Mouse (Mus musculus) adrenal gland, adult 18-20 months (tissue): Measurements from ENCODE around the gene Slc34a1. TPM values are rescaled to one million over a fixed set of nuclear protein-coding genes. Genes with fewer than 3 reads are reported as not detected.

Source experiments
- DNase-seq, 2 experiments: peaks; one replicate each; pipeline ENCODE4 v3.0.0; 2021 to 2022; ENCODE audit warnings: low spot score in 2 of 2
- total RNA-seq, 2 experiments: library from RNA; stranded (reverse); gene quantifications; 1 replicate in 1 of 2; 2 replicates in 1 of 2; pipeline ENCODE4 v1.2.3; 2021

Gene Slc34a1
- total RNA-seq, 2 experiments from 2014 or later: 2.9 TPM; not detected in 1

DNA sequence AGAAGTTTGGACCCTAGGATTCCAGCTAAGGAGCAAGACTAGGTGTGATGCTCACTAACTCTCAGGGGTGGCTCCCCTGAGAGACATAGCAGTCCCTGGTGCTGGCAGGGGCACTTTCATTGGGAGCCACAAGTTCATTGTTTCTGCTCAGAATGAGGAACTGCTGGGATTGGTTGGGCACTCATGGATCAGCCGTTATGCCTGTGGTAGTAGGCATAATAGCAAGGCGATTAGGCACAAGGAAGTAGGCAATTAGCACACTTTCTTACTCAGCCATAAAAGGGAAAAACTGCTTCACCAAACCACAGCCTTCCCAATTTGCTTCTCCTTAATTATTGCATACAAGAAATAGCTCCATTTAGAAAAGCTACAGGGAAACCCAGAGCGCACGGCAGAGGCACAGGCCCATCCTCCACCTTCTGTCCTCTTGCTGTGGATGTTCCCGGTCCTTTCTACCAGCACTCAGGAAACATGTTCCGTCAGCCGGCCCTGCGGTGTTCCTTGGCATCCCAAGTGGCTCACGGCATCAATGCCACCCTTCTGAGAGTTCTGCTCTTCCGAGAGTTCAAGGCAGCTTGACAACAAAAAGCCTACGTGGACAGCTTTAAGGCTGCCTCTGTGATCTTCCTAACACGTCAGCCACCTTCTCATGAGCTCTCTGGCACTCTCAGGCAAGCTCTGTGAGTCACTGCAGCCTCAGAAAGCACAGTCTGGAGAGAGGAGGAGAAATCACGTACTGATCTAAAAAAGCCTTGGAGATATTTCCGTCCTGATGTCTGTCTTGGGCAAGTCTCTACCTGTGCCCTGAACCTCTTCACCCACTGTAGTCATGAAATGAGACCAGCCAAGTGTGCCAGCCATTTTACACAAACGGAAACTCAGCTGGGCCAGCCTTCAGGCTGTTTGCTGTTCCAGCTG lies 6.2 kb downstream of the Slc34a1 start:
- DNase-seq: no peak

GRCm38 (mm10) chr13:55404853-55405782 lies 7.1 kb downstream of the Slc34a1 start:
- DNase-seq: peak; percentile 75 to 79

DNA sequence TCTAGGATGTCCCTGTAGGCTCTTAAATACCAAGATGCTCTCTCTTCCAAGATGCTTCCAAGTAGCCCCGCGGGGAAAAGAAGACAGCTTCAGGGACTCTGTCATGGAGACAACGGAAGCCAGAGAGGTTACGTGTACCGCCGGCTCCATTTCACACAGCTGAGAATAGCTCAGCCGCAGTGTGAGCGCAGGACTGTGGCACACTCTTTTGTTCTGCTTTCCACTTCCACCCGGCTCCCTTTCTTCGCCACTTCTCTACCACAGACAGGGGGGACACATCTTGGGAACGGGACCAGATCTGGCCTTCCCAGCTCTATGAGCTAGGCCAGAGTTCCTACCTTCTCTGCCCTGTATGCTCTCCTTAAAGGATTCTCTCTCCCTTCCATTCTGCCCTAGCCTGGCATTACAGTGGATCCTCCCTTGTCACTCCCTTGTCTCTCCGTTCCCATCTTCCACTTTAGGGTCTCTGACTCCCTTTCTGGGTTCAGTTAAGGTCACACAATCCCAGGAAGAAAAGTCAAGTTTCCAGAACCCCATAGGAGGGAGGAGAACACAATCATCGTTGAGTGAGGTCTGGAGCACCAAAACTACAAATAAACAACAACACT lies 7.9 kb downstream of the Slc34a1 start:
- no peak for DNase-seq

GRCm38 (mm10) chr13:55407341-55407740 lies 9.4 kb downstream of the Slc34a1 start:
- no peak for DNase-seq

DNA sequence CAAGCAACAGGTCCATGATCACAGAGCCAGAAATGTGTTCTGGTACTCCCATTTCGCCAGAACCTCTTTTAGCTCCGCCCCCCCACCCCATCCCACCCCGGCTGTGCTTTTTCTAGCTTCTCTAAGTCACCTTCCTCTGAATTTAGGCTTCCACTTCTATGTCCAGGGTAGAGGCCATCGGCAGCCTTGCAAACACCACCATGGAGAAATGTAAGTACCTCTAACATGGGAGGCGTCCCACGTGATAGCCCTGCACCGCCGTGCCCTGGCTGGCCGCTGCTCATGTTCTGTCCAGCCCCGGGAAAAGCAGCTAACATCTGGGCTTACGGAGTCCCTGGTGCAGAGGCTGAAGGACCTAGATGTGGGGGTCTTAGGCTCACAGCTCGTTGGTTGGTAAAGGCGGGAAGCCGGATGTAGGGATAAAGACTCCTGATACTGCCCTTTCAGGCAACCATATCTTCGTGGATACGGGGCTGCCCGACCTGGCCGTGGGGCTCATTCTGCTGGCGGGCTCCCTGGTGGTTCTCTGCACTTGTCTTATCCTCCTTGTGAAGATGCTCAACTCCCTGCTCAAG lies 10.6 kb downstream of the Slc34a1 start:
- DNase-seq: no peak

DNA sequence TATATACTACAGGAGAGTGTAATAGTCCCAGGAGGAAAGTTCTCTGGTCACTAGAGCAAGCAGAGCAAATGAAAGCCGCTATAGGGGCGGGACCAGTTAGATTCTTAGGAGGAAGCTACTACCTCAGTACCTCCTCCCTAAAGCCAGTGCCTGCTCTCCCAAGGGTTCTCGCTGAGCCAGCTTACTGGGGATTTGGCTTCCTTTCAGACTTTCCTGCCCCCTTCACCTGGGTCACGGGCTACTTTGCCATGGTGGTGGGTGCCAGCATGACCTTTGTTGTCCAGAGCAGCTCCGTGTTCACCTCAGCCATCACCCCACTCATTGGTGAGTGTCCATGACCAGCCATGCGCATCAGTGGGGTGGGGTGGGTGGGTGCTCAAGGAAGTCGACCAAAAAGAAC lies 13.8 kb downstream of the Slc34a1 start:
- no peak for DNase-seq

DNA sequence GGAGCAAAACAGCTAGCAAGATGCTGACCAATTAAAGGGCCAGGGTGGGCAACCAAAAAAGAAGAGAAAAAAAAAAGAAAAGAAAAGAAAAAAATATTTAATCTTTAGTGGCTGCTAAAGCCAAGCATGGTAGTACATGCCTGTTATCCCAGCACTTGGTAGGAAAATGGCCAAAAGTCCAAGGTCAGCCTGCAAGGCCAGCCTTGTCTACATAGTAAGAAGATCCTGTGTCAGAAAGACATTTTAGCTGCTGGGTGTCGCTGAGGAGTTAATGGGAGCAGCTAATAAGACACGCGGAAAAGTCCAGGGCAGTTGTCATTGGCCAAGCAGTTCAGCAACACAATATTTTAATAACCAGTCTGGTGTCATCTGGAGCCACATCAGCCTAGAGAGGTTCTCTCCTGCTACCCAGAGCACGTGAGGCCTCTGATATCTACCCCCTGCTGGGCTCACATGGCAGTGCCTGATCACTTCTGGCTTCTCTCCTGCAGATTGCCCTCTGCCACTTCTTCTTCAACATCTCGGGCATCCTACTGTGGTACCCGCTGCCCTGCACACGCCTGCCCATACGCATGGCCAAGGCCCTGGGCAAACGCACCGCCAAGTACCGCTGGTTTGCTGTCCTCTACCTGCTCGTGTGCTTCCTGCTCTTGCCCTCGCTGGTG lies 14.8 kb downstream of the Slc34a1 start:
- DNase-seq: no peak

- DNase-seq: no peak
Observed at GRCm38 (mm10) chr13:55413333-55413732, 15.3 kb downstream of the Slc34a1 start.

GRCm38 (mm10) chr13:55414743-55415380 lies 16.9 kb downstream of the Slc34a1 start, which contains the start of gene Pfn3:
Gene Pfn3, minus strand, starts transcription at chr13:55415232.
- DNase-seq: no peak

GRCm38 (mm10) chr13:55418004-55418403 lies 20.0 kb downstream of the Slc34a1 start:
- peak; percentile 91 to 92 for DNase-seq

DNA sequence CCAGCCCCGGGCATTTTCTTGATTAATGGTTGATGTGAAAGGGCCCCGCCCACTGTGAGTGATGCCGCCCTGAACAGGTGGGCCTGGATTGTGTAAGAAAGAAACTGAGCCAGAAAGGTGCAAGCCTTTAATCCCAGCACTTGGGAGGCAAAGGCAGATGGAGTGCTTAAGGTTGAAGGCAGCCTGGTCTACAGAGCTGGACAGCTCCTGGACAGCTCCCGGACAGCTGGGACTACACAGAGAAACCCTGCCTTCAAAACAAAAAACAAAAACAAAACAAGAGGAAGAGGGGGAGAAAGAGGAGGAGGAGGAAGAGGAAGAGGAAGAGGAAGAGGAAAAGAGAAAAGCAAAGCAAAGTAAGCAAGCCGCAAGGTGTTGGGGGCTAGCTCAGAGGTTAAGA lies 21.2 kb downstream of the Slc34a1 start:
- DNase-seq: no peak

DNA sequence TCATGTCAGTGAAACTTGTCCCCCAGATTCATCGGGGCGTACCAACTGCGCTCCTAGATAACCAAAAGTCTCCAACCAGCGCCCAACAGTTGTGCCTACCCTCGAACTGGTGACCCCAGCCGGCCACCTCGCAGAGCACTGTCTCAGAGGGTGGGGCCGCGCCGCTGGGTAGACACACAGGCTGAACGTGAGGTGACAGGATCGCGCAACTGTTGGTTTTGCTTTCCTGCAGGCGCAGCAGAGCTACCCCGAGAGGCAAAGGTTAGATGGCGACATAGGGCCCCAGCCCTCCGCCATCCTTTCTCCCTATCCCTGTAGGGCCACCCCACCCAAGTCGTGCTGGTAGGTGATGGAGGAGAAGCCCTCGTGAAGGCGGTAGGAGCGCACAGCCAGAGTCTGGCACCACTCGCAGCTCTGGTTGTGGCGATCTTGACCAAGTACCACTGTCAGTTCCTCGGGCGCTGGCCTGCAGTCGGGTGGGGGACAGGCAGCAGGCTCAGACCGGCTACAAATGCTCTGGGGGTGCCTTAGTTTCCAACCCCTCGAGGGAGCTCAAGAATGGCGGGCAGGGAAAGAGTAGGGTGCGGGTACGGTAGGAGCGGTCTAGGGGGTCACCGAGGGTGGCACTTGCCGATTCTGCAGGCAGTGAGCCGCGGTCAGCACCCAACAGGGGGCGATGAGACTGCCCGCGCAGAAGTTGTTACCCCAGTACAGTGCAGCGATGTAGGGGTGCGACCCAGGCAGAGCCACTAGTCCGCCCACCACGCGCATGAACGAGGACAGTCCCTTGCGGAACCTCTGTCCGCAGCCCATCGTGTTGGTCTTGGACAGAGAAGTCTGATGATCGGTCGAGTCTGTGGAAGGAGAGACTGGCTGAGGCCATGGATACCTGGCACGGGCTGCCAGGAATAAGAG lies 22.3 kb downstream of the Slc34a1 start:
- no peak for DNase-seq

- peak; percentile 62 to 73 for DNase-seq
Observed at GRCm38 (mm10) chr13:55420933-55421800, 23.2 kb downstream of the Slc34a1 start.

- DNase-seq: no peak
Observed at GRCm38 (mm10) chr13:55426613-55427012, 28.6 kb downstream of the Slc34a1 start, which contains the start of gene F12. Gene F12, minus strand, starts transcription at chr13:55426793.

- peak; percentile 45 to 55 for DNase-seq
Observed at GRCm38 (mm10) chr13:55429226-55429888, 31.4 kb downstream of the Slc34a1 start.

- DNase-seq: no peak
Observed at GRCm38 (mm10) chr13:55430566-55430965, 32.6 kb downstream of the Slc34a1 start.
